Mouse (Mus musculus) megakaryocyte, embryonic 14.5 days (primary cell): ENCODE results near the gene Dlx6. TPM values are rescaled to one million over a fixed set of nuclear protein-coding genes. Genes with fewer than 3 reads are reported as not detected.

ENCODE experiments used
- H3K27me3 ChIP-seq: replicated peaks from 2 replicates; pipeline ENCODE3; 2012; ENCODE audit warnings: inconsistent platforms
- H3K36me3 ChIP-seq: replicated peaks from 2 replicates; pipeline ENCODE3; 2012; ENCODE audit warnings: low read length, inconsistent platforms, mixed read lengths
- H3K4me1 ChIP-seq: 2 replicates; pipeline ENCODE4 v1.6.1; 2012; ENCODE audit warnings: inconsistent platforms
- H3K4me3 ChIP-seq: replicated peaks from 2 replicates; pipeline ENCODE3; 2012; ENCODE audit warnings: moderate library complexity, mild to moderate bottlenecking, inconsistent platforms
- H3K9me3 ChIP-seq: 2 replicates; pipeline ENCODE4 v1.6.1; 2012; ENCODE audit warnings: inconsistent platforms
- FLI1 ChIP-seq: IDR thresholded peaks from 2 replicates; pipeline ENCODE4 v1.6.1; 2012; ENCODE audit warnings: low read length, inconsistent platforms, mixed read lengths
- GATA1 ChIP-seq: IDR thresholded peaks from 3 replicates; pipeline ENCODE4 v1.6.1; 2012; ENCODE audit warnings: mixed read lengths, low read length, inconsistent platforms, borderline replicate concordance
- polyA plus RNA-seq: library from polyadenylated mRNA; stranded (reverse); fragments of >175 nt; gene quantifications from 2 replicates; pipeline ENCODE4 v1.2.3, GENCODE M21; 2012; ENCODE audit warnings: low replicate concordance; ENCODE audit not compliant: insufficient read depth

Gene Dlx6
- polyA plus RNA-seq, 1 experiment = not detected

DNA sequence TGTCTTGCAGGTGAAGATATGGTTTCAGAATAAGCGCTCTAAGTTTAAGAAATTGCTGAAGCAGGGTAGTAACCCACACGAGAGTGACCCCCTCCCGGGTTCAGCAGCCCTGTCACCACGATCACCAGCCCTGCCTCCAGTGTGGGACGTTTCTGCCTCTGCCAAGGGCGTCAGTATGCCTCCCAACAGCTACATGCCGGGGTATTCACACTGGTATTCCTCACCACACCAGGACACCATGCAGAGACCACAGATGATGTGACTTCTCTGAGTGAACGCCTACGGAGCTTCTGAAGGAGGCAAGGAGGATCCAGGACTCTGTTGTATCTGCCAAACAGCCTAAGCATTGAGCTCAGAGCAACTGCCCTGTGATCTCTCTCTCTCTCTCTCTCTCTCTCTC, 3.9 kb downstream of the Dlx6 start:
- TF ChIP-seq GATA1 (no peak), FLI1 (no peak)
- H3K4me1 ChIP-seq = peaks cover 28% of the 10 kb centered on the region
- peaks cover 90% of the 10 kb centered on the region for H3K27me3 ChIP-seq

DNA sequence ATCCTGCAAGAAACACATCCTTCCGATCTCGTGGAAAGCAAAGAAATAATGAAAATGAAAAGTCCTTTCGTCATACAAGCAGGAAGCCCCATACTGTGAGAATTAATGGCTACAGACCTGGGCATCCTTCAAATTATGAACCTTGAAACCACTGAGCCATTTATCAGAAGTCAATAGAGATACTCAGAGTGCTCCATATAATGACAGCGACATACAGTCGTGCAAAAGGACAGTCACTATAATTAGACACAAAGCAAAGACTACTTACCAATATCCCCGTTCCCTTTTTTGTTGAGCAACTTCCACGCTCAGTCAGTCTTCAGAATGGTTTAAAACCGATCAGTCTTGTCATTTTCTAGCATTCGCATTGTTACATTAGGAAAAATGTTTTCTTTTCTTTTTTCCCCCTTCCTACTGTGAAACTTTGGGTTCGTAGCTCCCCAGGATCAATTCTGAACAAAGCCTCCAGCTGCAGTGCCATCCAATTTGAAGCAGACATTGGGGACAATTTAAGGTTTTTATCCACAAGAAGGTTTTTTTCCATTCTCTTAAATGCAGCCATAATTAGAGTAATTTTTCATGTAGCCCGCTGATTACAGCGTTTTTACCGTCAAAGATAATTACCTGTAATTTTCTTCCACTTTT, 6.0 kb downstream of the Dlx6 start:
- no peak overlapping the region for H3K4me3 ChIP-seq
- no peak for TF ChIP-seq FLI1
- no peak for TF ChIP-seq GATA1
- peaks cover under 1% of the 10 kb centered on the region; the same call in 1 of the 2 replicates for H3K9me3 ChIP-seq
- H3K27me3 ChIP-seq = peaks cover 91% of the 10 kb centered on the region
- H3K36me3 ChIP-seq = no peaks in the 10 kb centered on the region
- H3K4me1 ChIP-seq = peaks cover 8% of the 10 kb centered on the region

More for the DNA sequence above, 3.9 kb downstream of the Dlx6 start:
- no peaks in the 10 kb centered on the region; the same call in 1 of the 2 replicates for H3K9me3 ChIP-seq
- H3K4me3 ChIP-seq = no peak overlapping the region
- no peaks in the 10 kb centered on the region for H3K36me3 ChIP-seq

DNA sequence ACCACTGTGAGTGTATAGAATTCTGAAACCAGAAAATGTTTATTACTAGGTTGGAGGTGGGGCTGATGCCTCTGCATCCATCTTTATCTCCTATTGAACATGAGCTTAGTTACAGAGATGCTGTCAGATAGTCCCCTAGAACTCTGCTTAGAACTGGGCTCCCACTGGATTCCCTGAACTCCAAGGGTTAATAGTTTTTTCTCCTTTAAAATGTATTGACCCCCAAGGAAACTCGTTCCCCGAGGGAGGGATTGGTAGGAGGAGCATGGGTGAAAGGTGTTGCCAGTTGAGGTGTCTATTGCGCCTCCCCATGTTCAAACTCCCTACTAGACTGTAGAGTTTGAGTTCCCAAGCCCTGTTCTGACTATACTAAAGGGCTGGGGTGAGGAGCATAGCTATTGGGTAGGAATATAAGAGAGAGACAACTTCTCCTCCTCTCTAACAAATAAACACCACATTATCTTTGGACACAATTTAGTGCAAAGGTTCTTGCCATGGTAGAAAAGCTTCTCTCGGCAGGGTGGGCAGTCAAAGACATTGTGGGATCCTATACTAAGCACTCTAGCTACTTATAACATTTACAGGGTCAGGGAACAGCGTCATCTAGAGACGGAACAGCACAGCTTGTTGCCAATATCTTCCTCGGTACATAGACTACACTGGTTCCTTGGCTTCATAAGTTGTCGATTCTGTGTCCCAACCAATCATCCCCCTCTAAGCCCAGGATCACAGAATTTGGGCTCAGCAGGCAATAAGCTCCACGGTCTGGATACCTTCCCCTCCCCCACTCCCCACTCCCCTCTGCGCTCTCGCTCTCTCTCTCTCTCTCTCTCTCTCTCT, 7.0 kb downstream of the Dlx6 start:
- H3K27me3 ChIP-seq = peaks cover 91% of the 10 kb centered on the region
- TF ChIP-seq GATA1 (no peak), FLI1 (no peak)

DNA sequence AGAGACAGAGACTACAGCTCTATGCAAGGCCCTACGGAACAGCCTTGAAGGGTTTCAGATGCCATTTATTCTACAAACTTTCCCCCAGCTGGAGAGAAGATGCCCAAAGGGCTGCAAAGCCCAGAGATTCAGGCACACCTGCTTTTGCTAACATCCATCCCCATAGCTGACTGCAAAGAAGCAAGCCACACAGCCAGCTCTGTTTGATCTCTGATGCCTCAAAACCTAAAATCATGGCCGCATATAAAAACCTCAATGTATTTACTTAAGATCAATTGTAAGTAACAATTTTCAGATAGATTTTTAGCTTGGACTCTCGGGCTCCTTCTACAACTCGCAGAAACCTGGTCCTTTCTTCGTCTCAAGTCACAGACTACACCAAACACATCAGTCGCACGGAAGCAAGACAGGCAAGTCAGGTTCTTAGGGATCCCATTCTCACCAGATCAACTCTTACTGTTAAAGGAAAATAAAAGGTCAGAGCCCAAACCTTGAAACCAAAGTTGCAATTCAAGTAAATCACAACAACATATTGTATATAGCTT, 7.8 kb downstream of the Dlx6 start:
- Histone ChIP-seq H3K27me3 (peaks cover 91% of the 10 kb centered on the region), H3K9me3 (peaks cover 5% of the 10 kb centered on the region; the same call in 1 of the 2 replicates), H3K4me1 (peaks cover 5% of the 10 kb centered on the region; the same call in 1 of the 2 replicates), H3K4me3 (no peak overlapping the region), H3K36me3 (no peaks in the 10 kb centered on the region)
- TF ChIP-seq FLI1 (no peak), GATA1 (no peak)

More for the DNA sequence above, 7.0 kb downstream of the Dlx6 start:
- H3K36me3 ChIP-seq = no peaks in the 10 kb centered on the region
- H3K4me1 ChIP-seq = peaks cover 5% of the 10 kb centered on the region; the same call in 1 of the 2 replicates
- H3K4me3 ChIP-seq = no peak overlapping the region
- peaks cover 5% of the 10 kb centered on the region; the same call in 1 of the 2 replicates for H3K9me3 ChIP-seq

DNA sequence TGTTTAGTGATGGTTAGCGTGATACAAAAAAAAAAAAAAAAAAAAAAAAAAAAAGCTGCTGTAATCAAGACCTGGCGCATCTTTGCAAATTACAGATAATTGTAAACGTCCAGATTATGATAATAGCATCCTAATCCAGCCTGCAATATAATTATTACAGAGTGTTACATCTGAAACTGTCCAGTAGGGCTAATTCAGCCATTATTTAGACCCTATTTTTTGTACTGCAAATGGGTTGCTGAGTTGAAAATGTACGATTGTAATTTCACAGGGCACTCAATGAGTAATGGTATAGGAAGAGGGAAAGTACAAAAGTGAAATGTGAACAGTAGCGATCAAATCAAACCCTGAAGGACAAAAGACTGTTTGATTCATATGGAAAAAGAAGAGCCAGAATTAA, 8.6 kb downstream of the Dlx6 start:
- H3K4me3 ChIP-seq = no peak overlapping the region
- H3K9me3 ChIP-seq = peaks cover 5% of the 10 kb centered on the region; the same call in 1 of the 2 replicates
- TF ChIP-seq GATA1 (no peak), FLI1 (no peak)
- H3K27me3 ChIP-seq = peaks cover 92% of the 10 kb centered on the region
- no peaks in the 10 kb centered on the region for H3K36me3 ChIP-seq
- H3K4me1 ChIP-seq = peaks cover 5% of the 10 kb centered on the region; the same call in 1 of the 2 replicates

DNA sequence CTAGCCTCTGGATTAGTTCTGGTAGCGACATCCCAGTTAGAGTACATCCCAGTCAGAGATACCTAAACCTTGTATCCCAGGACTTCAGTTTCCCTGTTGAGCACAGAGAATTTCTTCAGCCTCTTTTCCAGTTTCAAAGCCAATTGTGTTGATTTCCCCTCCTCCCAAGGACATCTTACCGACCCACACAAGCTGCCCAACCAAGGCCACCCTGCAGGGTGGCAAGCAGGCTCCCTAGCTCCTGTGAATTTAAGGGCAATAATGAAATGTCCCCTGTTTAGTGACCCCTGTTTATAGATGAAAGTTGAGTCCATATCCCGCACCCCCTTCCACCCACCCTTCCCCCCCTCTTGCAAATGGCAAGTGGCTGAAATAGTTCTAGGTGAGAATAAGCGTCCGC, 9.7 kb downstream of the Dlx6 start:
- Histone ChIP-seq H3K36me3 (no peaks in the 10 kb centered on the region), H3K27me3 (peaks cover 97% of the 10 kb centered on the region), H3K9me3 (peaks cover 5% of the 10 kb centered on the region; the same call in 1 of the 2 replicates), H3K4me1 (peaks cover 5% of the 10 kb centered on the region; the same call in 1 of the 2 replicates), H3K4me3 (no peak overlapping the region)
- TF ChIP-seq GATA1 = no peak
- TF ChIP-seq FLI1 = no peak

DNA sequence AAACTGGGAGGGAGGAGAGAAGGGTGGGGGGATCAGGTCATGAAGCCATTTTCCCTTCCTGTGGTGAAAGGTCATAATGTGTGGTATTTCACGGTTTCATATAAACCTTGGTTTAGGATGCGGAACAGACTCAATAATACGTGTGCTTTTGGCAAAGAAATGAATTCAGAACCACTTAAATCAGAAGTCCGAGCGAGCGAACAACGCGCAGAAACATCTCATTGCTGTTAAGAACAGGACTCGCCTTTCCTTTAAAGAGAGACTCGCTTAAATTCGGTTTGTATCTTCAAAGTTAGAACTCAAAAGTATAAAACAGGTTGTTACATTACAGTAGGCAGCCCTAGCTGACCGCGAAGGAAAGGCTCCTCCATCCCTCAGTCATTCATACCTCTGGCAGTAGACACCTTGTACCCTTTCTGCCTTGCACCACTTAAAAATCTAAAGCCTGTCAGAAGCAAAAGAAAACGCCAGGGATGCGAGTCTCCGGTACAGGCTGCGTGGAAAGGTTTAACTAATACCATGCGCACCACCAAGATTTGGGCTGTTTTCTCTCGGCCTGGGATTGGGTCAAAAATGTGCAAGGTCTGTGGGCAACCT, 10.4 kb downstream of the Dlx6 start:
- peaks cover 9% of the 10 kb centered on the region; the same call in 1 of the 2 replicates for H3K4me1 ChIP-seq
- H3K36me3 ChIP-seq = no peaks in the 10 kb centered on the region
- peaks cover 99% of the 10 kb centered on the region for H3K27me3 ChIP-seq
- no peak overlapping the region for H3K4me3 ChIP-seq
- H3K9me3 ChIP-seq = peaks cover 5% of the 10 kb centered on the region; the same call in 1 of the 2 replicates
- no peak for TF ChIP-seq FLI1
- TF ChIP-seq GATA1 = no peak

DNA sequence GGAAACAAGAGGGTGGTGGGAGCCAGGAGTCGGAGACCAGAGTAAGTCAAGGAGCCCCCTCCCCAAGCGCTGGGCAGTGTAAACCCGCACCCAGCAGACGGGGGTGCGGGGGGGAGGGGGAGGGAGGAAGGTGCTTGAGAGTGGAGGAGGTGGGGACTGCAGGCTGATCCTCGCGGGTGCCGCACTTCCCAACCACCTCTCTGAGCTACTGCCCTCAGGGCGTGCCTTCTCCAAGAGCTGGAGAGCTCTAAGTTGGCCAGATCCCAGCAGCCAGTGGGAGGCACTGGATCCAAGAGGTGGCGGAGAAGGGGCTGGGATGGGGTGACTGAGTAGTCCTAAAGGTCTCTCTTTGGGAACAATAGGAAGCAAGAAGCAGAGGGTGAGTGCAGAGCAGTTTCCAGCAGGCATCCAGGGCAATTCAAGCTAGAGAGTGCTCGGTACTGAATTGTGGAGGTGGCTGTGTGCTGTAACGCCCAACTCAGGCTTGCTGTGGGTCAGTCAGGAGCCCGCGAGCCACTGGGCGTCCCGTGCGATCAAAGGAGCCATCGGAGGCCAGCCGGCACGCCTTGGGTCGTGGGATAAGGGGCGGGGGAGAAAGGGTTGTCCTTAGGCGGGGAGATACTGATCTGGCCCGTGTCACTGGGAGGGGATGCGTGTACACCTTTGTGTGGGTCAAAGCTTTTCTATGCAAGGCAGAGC, 11.1 kb downstream of the Dlx6 start:
- Histone ChIP-seq H3K4me3 (no peak overlapping the region), H3K4me1 (peaks cover 9% of the 10 kb centered on the region; the same call in 1 of the 2 replicates), H3K27me3 (peaks cover 99% of the 10 kb centered on the region), H3K9me3 (peaks cover 5% of the 10 kb centered on the region; the same call in 1 of the 2 replicates), H3K36me3 (no peaks in the 10 kb centered on the region)
- TF ChIP-seq FLI1 (no peak), GATA1 (no peak)

DNA sequence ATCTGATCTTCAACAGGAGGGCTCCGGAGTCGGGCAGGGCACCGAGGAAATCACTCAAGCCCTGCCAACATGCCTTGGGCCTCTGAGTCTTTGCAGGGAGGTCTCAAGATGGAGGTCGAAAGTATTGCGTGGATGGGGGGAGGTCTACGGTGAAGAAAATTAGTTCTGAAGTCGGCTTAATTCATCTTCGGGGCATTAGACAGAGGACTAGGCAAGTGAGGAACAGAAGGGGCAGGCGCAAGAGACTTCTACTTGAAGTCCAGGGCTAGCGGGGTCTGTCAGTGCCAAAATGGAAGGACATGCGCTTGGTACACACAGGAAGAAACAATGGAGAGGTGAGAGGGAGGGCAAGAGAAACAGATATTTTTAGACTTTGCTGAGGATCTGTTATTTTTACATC, 12.0 kb downstream of the Dlx6 start:
- no peaks in the 10 kb centered on the region for H3K36me3 ChIP-seq
- peaks cover 99% of the 10 kb centered on the region for H3K27me3 ChIP-seq
- TF ChIP-seq GATA1 (no peak), FLI1 (no peak)
- peaks cover 9% of the 10 kb centered on the region; the same call in 1 of the 2 replicates for H3K4me1 ChIP-seq
- peaks cover 5% of the 10 kb centered on the region; the same call in 1 of the 2 replicates for H3K9me3 ChIP-seq
- H3K4me3 ChIP-seq = no peak overlapping the region
